Mouse (Mus musculus): ENCODE measurements around the gene Vps13d. TPM values are rescaled to one million over a fixed set of nuclear protein-coding genes. Genes with fewer than 3 reads are reported as not detected.

The Vps13d gene
- polyA plus RNA-seq, 1 experiment: 23.5 TPM

GRCm38 (mm10) chr4:145024694-145025408 is 170.0 kb downstream of the Vps13d start:
- Histone ChIP-seq H3K4me3 (ENCODE audit: control insufficient read depth, insufficient read depth, low read length) (no peak overlapping the region), H3K36me3 (ENCODE audit: control insufficient read depth, insufficient read depth, low read length) (no peaks in the 10 kb centered on the region), H3K4me1 (replicated peaks; ENCODE audit: control insufficient read depth, insufficient read depth, low read length) (peaks cover 62% of the 10 kb centered on the region), H3K27me3 (ENCODE audit: control insufficient read depth, insufficient read depth, low read length) (no peaks in the 10 kb centered on the region), H3K27ac (ENCODE audit: control insufficient read depth, insufficient read depth, low read length) (peak overlapping the region; percentile 61; the same call in 1 of the 2 replicates)
- WGBS: 54% methylated on average over 8 of the region's 8 CpGs
- TF ChIP-seq POLR2A (IDR thresholded peaks at IDR 0.05; ENCODE audit: control insufficient read depth, extremely low read depth, insufficient read depth, low read length, poor library complexity) (no peak), CTCF (IDR thresholded peaks at IDR 0.05; ENCODE audit: borderline replicate concordance, control insufficient read depth, extremely low read depth, insufficient read depth, low read length, poor library complexity) (no peak)
- DNase-seq: no peak

- Histone ChIP-seq H3K27me3 (ENCODE audit: control insufficient read depth, insufficient read depth, low read length) (no peaks in the 10 kb centered on the region), H3K4me1 (replicated peaks; ENCODE audit: control insufficient read depth, insufficient read depth, low read length) (peaks cover 67% of the 10 kb centered on the region), H3K36me3 (ENCODE audit: control insufficient read depth, insufficient read depth, low read length) (no peaks in the 10 kb centered on the region), H3K4me3 (ENCODE audit: control insufficient read depth, insufficient read depth, low read length) (no peak overlapping the region), H3K27ac (ENCODE audit: control insufficient read depth, insufficient read depth, low read length) (peak overlapping the region; percentile 80)
- TF ChIP-seq POLR2A (IDR thresholded peaks at IDR 0.05; ENCODE audit: control insufficient read depth, extremely low read depth, insufficient read depth, low read length, poor library complexity): no peak
- TF ChIP-seq CTCF (IDR thresholded peaks at IDR 0.05; ENCODE audit: borderline replicate concordance, control insufficient read depth, extremely low read depth, insufficient read depth, low read length, poor library complexity): no peak
- WGBS: 92% methylated on average over 6 of the region's 6 CpGs
- DNase-seq: no peak
These were observed 170.9 kb downstream of the Vps13d start for GRCm38 (mm10) chr4:145023911-145024310.

DNA sequence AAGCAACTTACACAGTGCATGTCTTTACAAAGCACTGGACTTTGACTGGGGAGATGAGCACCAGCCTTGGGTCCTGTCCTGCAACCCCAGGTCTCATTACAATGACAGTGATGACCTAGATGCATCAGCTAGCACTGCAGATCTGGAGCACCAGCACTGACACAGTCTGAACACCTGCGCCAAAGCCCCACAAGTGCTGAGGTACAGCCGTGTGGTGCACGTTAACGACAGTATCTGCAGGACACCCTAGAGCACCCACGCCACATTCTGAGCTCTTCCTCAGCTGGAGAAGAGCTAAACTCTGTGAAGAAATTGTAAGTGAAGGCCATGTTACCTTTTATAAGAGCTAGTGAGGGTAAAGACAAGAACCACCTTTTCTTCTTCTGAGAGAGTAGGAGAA is 172.0 kb downstream of the Vps13d start:
- TF ChIP-seq CTCF (IDR thresholded peaks at IDR 0.05; ENCODE audit: borderline replicate concordance, control insufficient read depth, extremely low read depth, insufficient read depth, low read length, poor library complexity): no peak
- peak; percentile 64 for TF ChIP-seq POLR2A (IDR thresholded peaks at IDR 0.05; ENCODE audit: control insufficient read depth, extremely low read depth, insufficient read depth, low read length, poor library complexity)
- H3K4me1 ChIP-seq (replicated peaks; ENCODE audit: control insufficient read depth, insufficient read depth, low read length): peaks cover 64% of the 10 kb centered on the region
- no peaks in the 10 kb centered on the region for H3K27me3 ChIP-seq (ENCODE audit: control insufficient read depth, insufficient read depth, low read length)
- no peaks in the 10 kb centered on the region for H3K36me3 ChIP-seq (ENCODE audit: control insufficient read depth, insufficient read depth, low read length)
- WGBS: 10% methylated on average over 5 of the region's 5 CpGs
- peak; percentile 65 for DNase-seq
- peak overlapping the region; percentile 98 for H3K27ac ChIP-seq (ENCODE audit: control insufficient read depth, insufficient read depth, low read length)
- H3K4me3 ChIP-seq (ENCODE audit: control insufficient read depth, insufficient read depth, low read length): no peak overlapping the region

GRCm38 (mm10) chr4:145022211-145022610 is 172.6 kb downstream of the Vps13d start:
- no peak for TF ChIP-seq POLR2A (IDR thresholded peaks at IDR 0.05; ENCODE audit: control insufficient read depth, extremely low read depth, insufficient read depth, low read length, poor library complexity)
- no peak for TF ChIP-seq CTCF (IDR thresholded peaks at IDR 0.05; ENCODE audit: borderline replicate concordance, control insufficient read depth, extremely low read depth, insufficient read depth, low read length, poor library complexity)
- H3K27me3 ChIP-seq (ENCODE audit: control insufficient read depth, insufficient read depth, low read length): no peaks in the 10 kb centered on the region
- DNase-seq: no peak
- WGBS: 87% methylated on average over 2 of the region's 2 CpGs
- H3K4me1 ChIP-seq (replicated peaks; ENCODE audit: control insufficient read depth, insufficient read depth, low read length): peaks cover 64% of the 10 kb centered on the region
- H3K4me3 ChIP-seq (ENCODE audit: control insufficient read depth, insufficient read depth, low read length): no peak overlapping the region
- H3K27ac ChIP-seq (ENCODE audit: control insufficient read depth, insufficient read depth, low read length): peak overlapping the region; percentile 98
- H3K36me3 ChIP-seq (ENCODE audit: control insufficient read depth, insufficient read depth, low read length): no peaks in the 10 kb centered on the region

GRCm38 (mm10) chr4:145020383-145020782 is 174.4 kb downstream of the Vps13d start:
- H3K27me3 ChIP-seq (ENCODE audit: control insufficient read depth, insufficient read depth, low read length): no peaks in the 10 kb centered on the region
- H3K4me3 ChIP-seq (ENCODE audit: control insufficient read depth, insufficient read depth, low read length): no peak overlapping the region
- no peak for DNase-seq
- 90% methylated on average over 2 of the region's 2 CpGs for whole genome bisulfite sequencing
- H3K36me3 ChIP-seq (ENCODE audit: control insufficient read depth, insufficient read depth, low read length): no peaks in the 10 kb centered on the region; the same call in 1 of the 2 replicates
- H3K4me1 ChIP-seq (replicated peaks; ENCODE audit: control insufficient read depth, insufficient read depth, low read length): peaks cover 55% of the 10 kb centered on the region
- no peak for TF ChIP-seq CTCF (IDR thresholded peaks at IDR 0.05; ENCODE audit: borderline replicate concordance, control insufficient read depth, extremely low read depth, insufficient read depth, low read length, poor library complexity)
- no peak for TF ChIP-seq POLR2A (IDR thresholded peaks at IDR 0.05; ENCODE audit: control insufficient read depth, extremely low read depth, insufficient read depth, low read length, poor library complexity)
- peak overlapping the region; percentile 99 for H3K27ac ChIP-seq (ENCODE audit: control insufficient read depth, insufficient read depth, low read length)

DNA sequence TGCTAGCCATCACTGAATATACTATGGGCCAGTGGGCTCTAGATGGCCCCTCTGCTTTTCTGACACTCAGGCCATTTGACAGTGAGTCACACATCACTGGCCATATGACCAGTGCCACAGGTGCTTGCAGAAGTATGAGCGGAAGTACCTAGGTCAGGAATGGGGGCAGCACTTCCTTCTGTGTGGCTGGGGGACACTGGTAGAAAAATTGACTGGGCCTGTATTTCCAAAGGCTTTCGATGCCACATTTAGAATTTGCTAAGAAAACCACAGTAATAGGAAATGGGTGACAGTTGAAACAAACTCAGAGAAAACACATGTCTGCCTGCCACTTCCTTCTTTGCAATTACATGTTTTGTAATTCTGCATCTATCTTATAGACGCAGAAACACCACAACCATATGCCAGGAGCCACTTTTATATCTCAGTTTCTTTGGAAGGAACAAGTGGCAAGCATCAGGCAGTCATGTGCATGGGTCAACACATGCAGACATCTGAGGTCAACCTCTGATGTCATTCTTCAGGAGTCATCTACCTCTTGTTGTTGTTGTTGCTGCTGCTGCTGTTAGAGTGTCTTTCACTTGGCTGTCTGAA is 175.6 kb downstream of the Vps13d start:
- no peak overlapping the region for H3K4me3 ChIP-seq (ENCODE audit: control insufficient read depth, insufficient read depth, low read length)
- DNase-seq: no peak
- TF ChIP-seq CTCF (IDR thresholded peaks at IDR 0.05; ENCODE audit: borderline replicate concordance, control insufficient read depth, extremely low read depth, insufficient read depth, low read length, poor library complexity) (no peak), POLR2A (IDR thresholded peaks at IDR 0.05; ENCODE audit: control insufficient read depth, extremely low read depth, insufficient read depth, low read length, poor library complexity) (no peak)

More for the DNA sequence above, 175.6 kb downstream of the Vps13d start:
- Histone ChIP-seq H3K27ac (ENCODE audit: control insufficient read depth, insufficient read depth, low read length) (peak overlapping the region; percentile 99), H3K27me3 (ENCODE audit: control insufficient read depth, insufficient read depth, low read length) (no peaks in the 10 kb centered on the region), H3K4me1 (replicated peaks; ENCODE audit: control insufficient read depth, insufficient read depth, low read length) (peaks cover 50% of the 10 kb centered on the region), H3K36me3 (ENCODE audit: control insufficient read depth, insufficient read depth, low read length) (no peaks in the 10 kb centered on the region; the same call in 1 of the 2 replicates)
- WGBS: 7% methylated on average over 3 of the region's 3 CpGs
